Mouse (Mus musculus): ENCODE measurements at regions not wholly inside any gene's neighbourhood (a gene's known extent, or its start where the extent isn't known, plus 50 kb on each side); places are given as distances from the start of the nearest gene placed in this dataset.

- H3K27ac ChIP-seq (ENCODE audit: control insufficient read depth, low read depth, low read length) = no peak overlapping the region
- H3K4me1 ChIP-seq (ENCODE audit: control insufficient read depth in 1 of 2, insufficient read depth in 2 of 2, low read length in 2 of 2) = no peaks in the 10 kb centered on the region
- H3K27me3 ChIP-seq (ENCODE audit: control insufficient read depth in 1 of 2, insufficient read depth in 2 of 2, low read length in 2 of 2) = no peaks in the 10 kb centered on the region
- no peak for DNase-seq (ENCODE audit: low read depth, low spot score)
- H3K9ac ChIP-seq (ENCODE audit: control insufficient read depth, low read depth, low read length, poor library complexity, severe bottlenecking) = no peak overlapping the region
- no peak overlapping the region for H3K4me3 ChIP-seq (ENCODE audit: control insufficient read depth in 1 of 2, insufficient read depth in 1 of 2, low read depth in 2 of 2, low read length in 2 of 2)
- H3K79me2 ChIP-seq (ENCODE audit: control insufficient read depth, insufficient read depth, low read length, poor library complexity) = no peaks in the 10 kb centered on the region
- no peaks in the 10 kb centered on the region for H3K9me3 ChIP-seq (replicated peaks; ENCODE audit: insufficient read depth, low read length)
- no peaks in the 10 kb centered on the region for H3K36me3 ChIP-seq (ENCODE audit: control insufficient read depth in 1 of 2, insufficient read depth in 2 of 2, low read length in 2 of 2)
- TF ChIP-seq ELF1 (IDR thresholded peaks at IDR 0.05; ENCODE audit: low read depth, low read length) (no peak), JUND (IDR thresholded peaks at IDR 0.05; ENCODE audit: low read depth, low read length) (no peak), ETS1 (IDR thresholded peaks at IDR 0.05; ENCODE audit: low read depth, low read length) (no peak), ZKSCAN1 (IDR thresholded peaks at IDR 0.05; ENCODE audit: low read depth, low read length) (no peak), SIN3A (IDR thresholded peaks at IDR 0.05; ENCODE audit: low read length) (no peak), POLR2AphosphoS5 (IDR thresholded peaks at IDR 0.05; ENCODE audit: borderline replicate concordance, low read depth, low read length) (no peak), MAFK (IDR thresholded peaks at IDR 0.05; ENCODE audit: borderline replicate concordance, low read depth, low read length) (no peak), NRF1 (IDR thresholded peaks at IDR 0.05; ENCODE audit: insufficient read depth, low read depth, low read length, poor library complexity, severe bottlenecking) (no peak), RCOR1 (IDR thresholded peaks at IDR 0.05; ENCODE audit: low read depth, low read length) (no peak), MYC (IDR thresholded peaks at IDR 0.05; ENCODE audit: low read depth, low read length) (no peak), E2F4 (IDR thresholded peaks at IDR 0.05; ENCODE audit: borderline replicate concordance, low read depth, low read length) (no peak), USF2 (IDR thresholded peaks at IDR 0.05; ENCODE audit: borderline replicate concordance in 1 of 2, insufficient read depth in 1 of 2, low read depth in 1 of 2, low read length in 2 of 2) (no peak), MXI1 (IDR thresholded peaks at IDR 0.05; ENCODE audit: low read depth, low read length) (no peak), KAT2A (conservative IDR thresholded peaks at IDR 0.05; ENCODE audit: low read depth, low read length) (no peak), HCFC1 (IDR thresholded peaks at IDR 0.05; ENCODE audit: low read depth, low read length) (no peak), CHD1 (IDR thresholded peaks at IDR 0.05; ENCODE audit: low read depth, low read length) (no peak), POLR2A (IDR thresholded peaks at IDR 0.05; ENCODE audit: control insufficient read depth in 1 of 2, insufficient read depth in 1 of 2, low read depth in 1 of 2, low read length in 2 of 2, poor library complexity in 1 of 2) (no peak), TAL1 (IDR thresholded peaks at IDR 0.05; ENCODE audit: low read length) (no peak), TBP (IDR thresholded peaks at IDR 0.05; ENCODE audit: low read depth, low read length) (no peak)
These were observed 159.2 kb upstream of the Gbe1 start for GRCm38 (mm10) chr16:70154587-70154986.

- TF ChIP-seq SMC3 (IDR thresholded peaks at IDR 0.05; ENCODE audit: low read depth, low read length) (peak; percentile 40), MAZ (IDR thresholded peaks at IDR 0.05; ENCODE audit: low read depth, low read length) (no peak), CTCF (IDR thresholded peaks at IDR 0.05 in 2 of 3, conservative IDR thresholded peaks at IDR 0.05 in 1 of 3; ENCODE audit: control insufficient read depth in 1 of 3, insufficient read depth in 1 of 3, low read depth in 2 of 3, low read length in 3 of 3, poor library complexity in 1 of 3, severe bottlenecking in 1 of 3) (peak in 1 of 3 experiments; percentile 39; a peak in 1 of 6 replicates), ZC3H11A (IDR thresholded peaks at IDR 0.05; ENCODE audit: low read depth, low read length) (peak; percentile 58), RAD21 (IDR thresholded peaks at IDR 0.05; ENCODE audit: low read depth, low read length) (peak; percentile 73), POLR2AphosphoS2 (IDR thresholded peaks at IDR 0.05; ENCODE audit: low read length) (no peak), ZNF384 (IDR thresholded peaks at IDR 0.05; ENCODE audit: low read depth, low read length) (peak; percentile 64; the same call in 1 of the 2 replicates)
- Histone ChIP-seq H3K36me3 (ENCODE audit: control insufficient read depth in 1 of 2, insufficient read depth in 2 of 2, low read length in 2 of 2) (no peaks in the 10 kb centered on the region), H3K9me3 (replicated peaks; ENCODE audit: insufficient read depth, low read length) (no peaks in the 10 kb centered on the region), H3K27ac (ENCODE audit: control insufficient read depth, low read depth, low read length) (no peak overlapping the region), H3K27me3 (ENCODE audit: control insufficient read depth in 1 of 2, insufficient read depth in 2 of 2, low read length in 2 of 2) (no peaks in the 10 kb centered on the region), H3K79me2 (ENCODE audit: control insufficient read depth, insufficient read depth, low read length, poor library complexity) (no peaks in the 10 kb centered on the region), H3K9ac (ENCODE audit: control insufficient read depth, low read depth, low read length, poor library complexity, severe bottlenecking) (no peak overlapping the region), H3K4me3 (ENCODE audit: control insufficient read depth in 1 of 2, insufficient read depth in 1 of 2, low read depth in 2 of 2, low read length in 2 of 2) (no peak overlapping the region), H3K4me1 (ENCODE audit: control insufficient read depth in 1 of 2, insufficient read depth in 2 of 2, low read length in 2 of 2) (no peaks in the 10 kb centered on the region)
- DNase-seq (ENCODE audit: low read depth, low spot score) = peak; percentile 6
These were observed 153.2 kb upstream of the Gbe1 start for GRCm38 (mm10) chr16:70160539-70160938.

All from MEL (cell line).